Mouse (Mus musculus): ENCODE results near the gene Gm2897. TPM values are rescaled to one million over a fixed set of nuclear protein-coding genes. Genes with fewer than 3 reads are reported as not detected.

Gm2897 gene
- 2.3 TPM for polyA plus RNA-seq (2015; fragmentation: Illumina TruSeq; extraction: RNeasy Lipid Tissue Mini Kit (QIAGEN cat#74804); ENCODE audit: low read depth, low replicate concordance)

DNA sequence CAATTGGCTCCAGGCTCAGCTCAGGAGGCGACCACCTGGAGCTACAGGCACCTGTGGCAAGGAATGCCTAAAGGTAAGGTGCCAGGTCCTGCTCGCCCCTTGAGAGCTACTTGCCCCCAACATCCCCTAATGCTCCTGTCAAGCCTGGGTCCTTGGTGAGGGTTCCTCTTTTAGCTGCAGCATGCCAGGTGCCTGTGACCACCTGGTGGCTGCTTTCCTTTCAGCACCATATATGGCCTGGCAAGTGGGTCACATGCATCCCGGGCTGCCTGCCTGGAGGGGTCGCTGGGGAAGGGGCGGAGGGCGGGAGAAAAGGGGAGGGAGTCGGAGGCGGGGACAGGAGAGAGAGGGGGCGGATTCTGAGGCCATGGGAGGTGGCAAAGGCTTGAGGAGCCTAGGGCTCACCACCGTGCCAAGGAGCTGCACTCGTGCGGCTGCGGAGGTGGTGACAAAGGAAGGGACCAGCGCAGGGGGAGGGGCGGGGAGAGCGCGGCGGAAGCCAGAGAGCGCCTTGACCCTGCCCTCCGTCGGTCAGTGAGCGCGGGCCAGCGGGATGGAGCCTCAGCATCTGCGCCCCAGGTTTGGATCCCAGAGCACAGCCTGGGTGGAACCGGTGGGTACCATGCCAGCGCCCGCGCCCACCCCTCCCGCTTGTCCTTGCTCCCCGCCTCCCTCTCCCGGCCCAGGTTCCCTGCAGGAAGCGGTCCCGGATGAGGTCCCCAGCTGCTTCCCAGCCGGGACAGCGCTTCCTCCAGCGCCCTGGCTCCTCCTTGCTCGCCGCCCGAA is at the start of gene Gm2897:
Gm2897 (plus strand) TSS at position 559 of the 786 bp plus-strand sequence.

DNA sequence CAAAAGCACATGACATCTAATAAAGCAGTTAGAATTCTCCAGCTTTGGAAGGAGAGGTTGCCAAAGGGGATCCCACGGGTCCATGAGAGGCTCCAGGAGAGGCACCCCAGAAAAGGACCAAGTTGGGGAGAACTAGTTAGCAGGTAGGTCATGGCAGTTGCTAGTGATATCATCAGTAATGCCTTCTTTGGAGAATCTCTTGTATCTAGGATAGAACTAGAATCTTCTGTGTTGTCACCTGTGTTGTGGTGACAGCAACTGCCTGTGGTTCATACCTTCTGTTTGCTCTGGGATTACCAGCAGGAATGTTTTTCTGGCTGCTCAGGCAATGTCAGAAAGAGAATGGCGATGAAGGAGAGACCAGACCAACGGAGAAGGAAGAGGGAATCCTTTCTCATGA is 19.4 kb upstream of the Gm2897 start, which contains the start of gene Gm2888:
Gm2888 (plus strand) TSS at position 301 of the 400 bp plus-strand sequence.

Other genes starting within 250 kb of the Gm2897 start
- gene Gm2888, start 19.3 kb upstream of the Gm2897 start, polyA plus RNA-seq (2015; fragmentation: Illumina TruSeq; extraction: RNeasy Lipid Tissue Mini Kit (QIAGEN cat#74804); ENCODE audit: low read depth, low replicate concordance) = not detected
- gene Gm10340, start 84.7 kb downstream of the Gm2897 start, polyA plus RNA-seq (2015; fragmentation: Illumina TruSeq; extraction: RNeasy Lipid Tissue Mini Kit (QIAGEN cat#74804); ENCODE audit: low read depth, low replicate concordance) = not detected
- not detected for gene Gm5795, start 139.0 kb downstream of the Gm2897 start, polyA plus RNA-seq (2015; fragmentation: Illumina TruSeq; extraction: RNeasy Lipid Tissue Mini Kit (QIAGEN cat#74804); ENCODE audit: low read depth, low replicate concordance)
- gene D830030K20Rik, start 159.2 kb downstream of the Gm2897 start, polyA plus RNA-seq (2015; fragmentation: Illumina TruSeq; extraction: RNeasy Lipid Tissue Mini Kit (QIAGEN cat#74804); ENCODE audit: low read depth, low replicate concordance) = 8.9 TPM

Data from brain, adult 10 weeks (tissue).